Mouse (Mus musculus): ENCODE measurements around the gene Ppp3cb. TPM values are rescaled to one million over a fixed set of nuclear protein-coding genes. Genes with fewer than 3 reads are reported as not detected.

Gene Ppp3cb
- total and polyA plus RNA-seq, 2 experiments from 2014 or later = 103 to 194 TPM

GRCm38 (mm10) chr14:20481211-20481610 lies 65.2 kb downstream of the Ppp3cb start:
- no peaks in the 10 kb centered on the region for H3K27me3 ChIP-seq (ENCODE audit: insufficient read depth, low read length)
- TF ChIP-seq CTCF (IDR thresholded peaks at IDR 0.05; ENCODE audit: low read depth) = no peak
- no peaks in the 10 kb centered on the region for H3K4me1 ChIP-seq (ENCODE audit: insufficient read depth)
- no peak overlapping the region for H3K27ac ChIP-seq (ENCODE audit: low read depth, low read length)
- peaks cover 10% of the 10 kb centered on the region for H3K36me3 ChIP-seq (ENCODE audit: insufficient read depth)
- H3K9ac ChIP-seq = no peak overlapping the region
- no peaks in the 10 kb centered on the region for H3K9me3 ChIP-seq (ENCODE audit: low read length)
- 19% methylated on average over 5 of the region's 5 CpGs for WGBS
- ATAC-seq (no peak), DNase-seq (no peak)
- H3K4me2 ChIP-seq (ENCODE audit: low read depth) = no peak overlapping the region
- H3K4me3 ChIP-seq (ENCODE audit: low read depth, low read length) = no peak overlapping the region

GRCm38 (mm10) chr14:20480195-20480579 lies 66.2 kb downstream of the Ppp3cb start:
- Histone ChIP-seq H3K9ac (peak overlapping the region; percentile 68; the same call in 1 of the 2 replicates), H3K9me3 (ENCODE audit: low read length) (no peaks in the 10 kb centered on the region), H3K27me3 (ENCODE audit: insufficient read depth, low read length) (no peaks in the 10 kb centered on the region), H3K4me1 (ENCODE audit: insufficient read depth) (no peaks in the 10 kb centered on the region), H3K36me3 (ENCODE audit: insufficient read depth) (peaks cover 10% of the 10 kb centered on the region), H3K4me2 (ENCODE audit: low read depth) (peak overlapping the region; percentile 71), H3K27ac (ENCODE audit: low read depth, low read length) (no peak overlapping the region), H3K4me3 (ENCODE audit: low read depth, low read length) (peak overlapping the region; percentile 67)
- WGBS = 72% methylated on average over 1 of the region's 1 CpGs
- ATAC-seq = no peak
- TF ChIP-seq CTCF (IDR thresholded peaks at IDR 0.05; ENCODE audit: low read depth) = no peak
- no peak for DNase-seq

GRCm38 (mm10) chr14:20479291-20480194 lies 66.8 kb downstream of the Ppp3cb start, which contains the start of gene Anxa7:
Gene Anxa7 (minus strand): TSS chr14:20480133.
- 4% methylated on average over 48 of the region's 48 CpGs for WGBS
- H3K27ac ChIP-seq (ENCODE audit: low read depth, low read length) = peak within 1 kb of the TSS; percentile 46; the same call in 1 of the 2 replicates

GRCm38 (mm10) chr14:20478801-20479200 lies 67.6 kb downstream of the Ppp3cb start:
- no peak for TF ChIP-seq CTCF (IDR thresholded peaks at IDR 0.05; ENCODE audit: low read depth)
- H3K4me1 ChIP-seq (ENCODE audit: insufficient read depth) = no peaks in the 10 kb centered on the region
- H3K36me3 ChIP-seq (ENCODE audit: insufficient read depth) = no peaks in the 10 kb centered on the region
- no peak for DNase-seq
- peak overlapping the region; percentile 67 for H3K4me3 ChIP-seq (ENCODE audit: low read depth, low read length)
- peak overlapping the region; percentile 71 for H3K4me2 ChIP-seq (ENCODE audit: low read depth)
- no peak for ATAC-seq
- no peaks in the 10 kb centered on the region for H3K9me3 ChIP-seq (ENCODE audit: low read length)
- 30% methylated on average over 7 of the region's 7 CpGs for WGBS
- H3K27ac ChIP-seq (ENCODE audit: low read depth, low read length) = peak overlapping the region; percentile 46; the same call in 1 of the 2 replicates
- peak overlapping the region; percentile 68; the same call in 1 of the 2 replicates for H3K9ac ChIP-seq
- H3K27me3 ChIP-seq (ENCODE audit: insufficient read depth, low read length) = no peaks in the 10 kb centered on the region

More at GRCm38 (mm10) chr14:20479291-20480194, 66.8 kb downstream of the Ppp3cb start, which contains the start of gene Anxa7:
- Histone ChIP-seq H3K4me3 (ENCODE audit: low read depth, low read length) (peak within 1 kb of the TSS; percentile 67), H3K9me3 (ENCODE audit: low read length) (no peaks in the 10 kb centered on the region), H3K4me1 (ENCODE audit: insufficient read depth) (no peaks in the 10 kb centered on the region), H3K9ac (peak within 1 kb of the TSS; percentile 68), H3K36me3 (ENCODE audit: insufficient read depth) (peaks cover 5% of the 10 kb centered on the region; the same call in 1 of the 2 replicates), H3K27me3 (ENCODE audit: insufficient read depth, low read length) (no peaks in the 10 kb centered on the region), H3K4me2 (ENCODE audit: low read depth) (peak within 1 kb of the TSS; percentile 71)
- peak; percentile 74 for DNase-seq
- peak; percentile 43; the same call in 1 of the 2 replicates for TF ChIP-seq CTCF (IDR thresholded peaks at IDR 0.05; ENCODE audit: low read depth)
- peak; percentile 83 for ATAC-seq

- no peak for ATAC-seq
- no peak for DNase-seq
- H3K9ac ChIP-seq = no peak overlapping the region
- no peaks in the 10 kb centered on the region for H3K27me3 ChIP-seq (ENCODE audit: insufficient read depth, low read length)
- TF ChIP-seq CTCF (IDR thresholded peaks at IDR 0.05; ENCODE audit: low read depth) = no peak
- 53% methylated on average over 3 of the region's 3 CpGs for WGBS
- peak overlapping the region; percentile 14; the same call in 1 of the 2 replicates for H3K4me2 ChIP-seq (ENCODE audit: low read depth)
- H3K4me1 ChIP-seq (ENCODE audit: insufficient read depth) = no peaks in the 10 kb centered on the region
- H3K36me3 ChIP-seq (ENCODE audit: insufficient read depth) = no peaks in the 10 kb centered on the region
- peak overlapping the region; percentile 67; the same call in 1 of the 2 replicates for H3K4me3 ChIP-seq (ENCODE audit: low read depth, low read length)
- no peaks in the 10 kb centered on the region for H3K9me3 ChIP-seq (ENCODE audit: low read length)
- H3K27ac ChIP-seq (ENCODE audit: low read depth, low read length) = no peak overlapping the region
Observed at GRCm38 (mm10) chr14:20478385-20478784, 68.0 kb downstream of the Ppp3cb start.

- Histone ChIP-seq H3K4me1 (ENCODE audit: insufficient read depth) (no peaks in the 10 kb centered on the region), H3K27ac (ENCODE audit: low read depth, low read length) (no peak overlapping the region), H3K9me3 (ENCODE audit: low read length) (no peaks in the 10 kb centered on the region), H3K27me3 (ENCODE audit: insufficient read depth, low read length) (no peaks in the 10 kb centered on the region), H3K36me3 (ENCODE audit: insufficient read depth) (no peaks in the 10 kb centered on the region), H3K4me2 (ENCODE audit: low read depth) (no peak overlapping the region), H3K9ac (no peak overlapping the region), H3K4me3 (ENCODE audit: low read depth, low read length) (no peak overlapping the region)
- TF ChIP-seq CTCF (IDR thresholded peaks at IDR 0.05; ENCODE audit: low read depth) = no peak
- no peak for DNase-seq
- WGBS = 49% methylated on average over 4 of the region's 4 CpGs
- ATAC-seq = no peak
Observed at GRCm38 (mm10) chr14:20477261-20478025, 68.9 kb downstream of the Ppp3cb start.

All from forebrain, postnatal 0 days (tissue).